Mouse (Mus musculus): ENCODE results near the gene Ubl7.

DNA sequence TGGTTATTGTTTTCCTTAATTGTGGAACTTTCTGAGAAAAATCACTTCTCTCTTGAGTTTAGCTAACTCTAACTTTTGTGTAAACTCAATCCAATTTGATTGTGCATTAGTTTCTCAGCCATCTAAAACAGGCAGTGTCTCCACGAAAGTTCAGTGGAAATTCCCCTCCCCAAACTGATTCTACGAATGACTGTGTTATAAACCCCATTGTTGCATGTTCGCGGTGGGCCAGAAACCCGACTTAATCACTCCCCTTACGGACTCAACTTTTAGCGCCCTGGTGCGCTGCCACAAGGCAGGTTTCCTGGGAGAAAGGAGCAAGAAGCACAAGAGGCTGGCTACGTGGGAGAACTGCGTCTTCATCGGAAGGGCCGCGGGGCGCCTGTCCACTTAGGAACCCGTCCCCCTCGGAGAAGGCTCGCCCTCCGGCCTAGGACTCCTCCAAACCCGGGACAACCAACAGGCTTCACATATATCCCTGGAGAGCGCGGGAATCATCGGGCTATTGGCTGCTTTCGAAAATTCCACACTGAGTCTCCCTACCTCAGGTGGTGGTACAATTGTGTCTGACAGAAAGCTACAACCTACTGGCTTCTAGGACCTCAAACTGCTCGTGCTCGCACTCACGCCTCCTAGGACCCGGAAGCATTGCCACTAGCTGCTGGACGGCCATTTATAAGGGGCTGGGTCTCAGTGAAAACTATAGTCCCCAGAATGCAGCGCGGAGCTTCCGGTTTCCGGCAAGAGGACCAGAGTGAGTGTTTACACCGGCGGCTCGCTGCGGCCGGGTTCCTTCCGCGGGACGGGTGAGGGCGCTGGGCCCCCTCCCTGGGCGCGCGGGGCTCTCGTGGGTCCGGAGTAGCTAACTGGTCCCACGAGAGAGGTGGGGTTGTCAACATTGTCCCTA lies at the start of gene Ubl7:
- TF ChIP-seq CTCF (IDR thresholded peaks at IDR 0.05; ENCODE audit: low read depth, low read length) (no peak), POLR2A (IDR thresholded peaks at IDR 0.05; ENCODE audit: borderline replicate concordance, low read depth, low read length) (peak; percentile 16; the same call in 1 of the 2 replicates)
